Mouse (Mus musculus) urinary bladder, adult 18-20 months (tissue): ENCODE results near the gene Atp6v0d1.

ENCODE experiments used
- DNase-seq, 2 experiments: peaks; one replicate each; pipeline ENCODE4 v3.0.0; 2022; ENCODE audit warnings: low spot score in 2 of 2, mixed read lengths in 2 of 2

Atp6v0d1 gene

DNA sequence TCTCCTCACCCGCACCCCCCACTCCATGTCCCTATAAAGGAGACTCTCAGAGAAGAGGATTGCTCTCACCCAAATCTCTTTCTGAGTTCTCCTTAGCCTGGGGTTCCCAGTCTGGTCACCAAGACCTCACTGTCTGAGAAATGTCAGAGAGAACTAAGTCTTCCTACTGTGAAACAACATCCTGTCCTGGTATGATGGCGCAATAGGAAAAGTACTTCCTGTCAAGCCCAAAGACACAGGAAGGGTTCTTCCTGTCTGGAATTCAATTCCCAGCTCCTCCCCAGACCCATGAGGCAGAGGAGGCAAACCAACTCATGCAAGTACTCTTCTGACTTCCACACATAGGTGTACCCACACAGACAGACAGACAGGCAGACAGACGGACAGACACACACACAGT is 61.2 kb downstream of the Atp6v0d1 start:
- no peak for DNase-seq

DNA sequence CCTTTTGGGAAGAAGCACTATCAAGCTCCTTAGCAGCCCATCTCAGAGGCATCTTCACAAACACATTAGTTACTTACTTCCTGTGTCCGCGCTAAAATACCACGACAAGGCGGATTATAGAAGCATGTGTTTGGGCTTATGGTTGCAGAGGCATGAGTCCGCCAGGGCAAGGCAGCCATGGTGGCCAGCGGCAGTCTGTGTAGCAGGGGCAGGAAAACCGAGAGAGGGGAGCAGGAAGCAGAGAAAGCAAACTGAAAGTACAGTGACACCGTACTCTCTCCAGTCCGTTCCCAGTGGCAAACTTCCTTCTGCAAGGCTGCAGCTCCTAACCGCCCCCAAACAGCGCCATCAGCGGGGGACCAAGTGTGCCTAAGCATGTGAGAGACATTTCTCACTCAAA is 66.1 kb downstream of the Atp6v0d1 start:
- no peak for DNase-seq

DNA sequence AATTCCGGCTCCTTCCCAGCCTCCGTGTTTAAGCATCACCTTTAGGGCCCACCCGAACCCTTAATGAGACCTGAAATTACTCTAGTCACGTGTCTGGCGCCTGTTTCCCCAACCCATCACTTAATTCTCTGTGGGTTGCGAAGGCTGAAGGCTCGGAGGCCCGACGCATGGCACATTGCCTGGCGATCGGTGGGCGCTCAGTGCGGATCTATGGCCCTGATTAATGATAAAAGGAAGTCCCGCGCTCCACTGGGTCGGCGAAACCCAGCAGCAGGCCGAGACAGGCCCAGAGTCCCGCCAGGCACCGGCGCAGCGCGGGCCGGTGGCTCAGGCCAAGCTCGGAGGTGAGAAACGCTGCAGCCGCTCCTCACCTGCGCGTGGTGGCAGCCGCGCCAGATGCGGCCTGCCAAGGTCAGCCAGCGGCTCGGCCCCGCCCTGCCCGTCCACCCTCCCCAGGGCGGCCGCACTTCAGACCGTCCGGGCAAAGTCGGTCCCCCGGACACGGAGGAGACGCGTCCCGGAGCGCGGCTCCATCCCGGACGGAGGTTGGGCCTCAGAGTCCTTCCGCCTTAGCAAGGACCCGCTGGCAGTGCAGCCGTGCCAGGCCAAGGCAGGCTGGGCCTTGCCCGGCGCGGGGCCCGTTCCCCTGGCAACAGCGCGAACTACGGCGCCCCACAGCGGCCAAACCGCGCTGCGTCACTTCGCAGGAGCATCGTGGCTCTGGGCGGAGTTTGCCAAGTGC is 69.2 kb downstream of the Atp6v0d1 start, which contains the start of gene Zdhhc1:
Gene Zdhhc1 (minus strand): TSS at position 464 of the 742 bp plus-strand sequence.
- DNase-seq: peak; percentile 86 to 92

DNA sequence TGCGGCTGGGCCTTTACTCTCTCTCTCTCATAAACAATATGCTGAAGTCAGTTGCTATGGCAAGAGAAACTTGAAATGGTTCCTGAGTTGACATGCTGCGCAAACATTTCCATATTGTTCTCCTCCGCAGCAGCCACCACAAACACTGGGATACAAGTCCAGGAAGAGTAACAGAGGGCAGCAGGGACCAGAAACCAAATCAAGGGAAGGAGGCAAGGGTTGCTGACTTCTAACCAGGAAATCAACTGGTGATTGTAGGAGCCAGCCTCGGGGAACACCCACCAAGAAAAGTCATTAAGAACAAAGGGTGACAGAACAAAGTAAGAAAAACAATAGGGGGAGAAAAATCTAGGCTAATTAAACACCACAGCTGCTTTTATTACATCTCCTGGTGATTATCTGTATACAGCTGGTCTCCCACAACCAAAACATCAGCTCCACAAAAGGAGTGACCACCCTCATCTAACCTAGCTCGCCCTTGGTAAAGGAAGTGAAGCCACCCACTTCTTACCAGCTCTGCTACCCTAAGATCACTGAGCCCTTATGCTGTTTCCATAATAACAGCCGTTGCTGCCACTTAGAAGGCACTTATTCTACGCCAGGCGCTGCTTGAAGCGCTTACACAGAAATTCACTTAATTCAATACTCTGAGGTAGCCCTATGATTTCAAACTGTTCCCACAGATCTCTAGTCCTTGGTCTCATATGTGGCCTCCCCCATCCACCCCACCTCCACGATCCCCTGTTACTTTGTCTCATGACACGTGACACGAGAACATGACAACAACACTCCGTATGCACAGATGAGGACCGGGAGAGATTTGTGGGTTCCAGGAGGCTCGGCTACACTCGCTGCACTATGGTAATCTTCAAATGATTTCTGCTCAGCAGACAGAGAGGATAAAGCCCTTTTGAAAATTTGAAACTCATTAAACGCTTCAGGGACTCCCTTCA is 70.2 kb downstream of the Atp6v0d1 start:
- DNase-seq: no peak

DNA sequence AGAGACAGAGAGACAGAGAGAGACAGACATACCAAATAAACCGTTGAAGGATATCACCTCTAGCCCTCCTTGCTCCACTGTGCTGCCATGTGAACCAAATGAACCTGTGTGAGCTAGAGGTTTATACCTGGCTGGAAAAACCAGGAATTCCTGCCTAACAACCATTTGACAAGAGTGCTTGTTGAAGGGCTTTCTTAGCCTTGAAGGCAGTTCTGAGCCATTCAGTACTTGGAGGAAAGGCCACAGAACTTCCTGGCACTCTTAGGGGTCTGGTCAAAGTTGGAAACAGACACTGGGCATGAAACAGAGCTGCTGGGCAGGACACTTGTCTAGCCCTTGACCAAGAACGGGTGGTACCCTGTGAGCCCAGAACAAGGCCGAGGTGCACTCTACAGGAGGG is 71.3 kb downstream of the Atp6v0d1 start:
- DNase-seq: no peak

DNA sequence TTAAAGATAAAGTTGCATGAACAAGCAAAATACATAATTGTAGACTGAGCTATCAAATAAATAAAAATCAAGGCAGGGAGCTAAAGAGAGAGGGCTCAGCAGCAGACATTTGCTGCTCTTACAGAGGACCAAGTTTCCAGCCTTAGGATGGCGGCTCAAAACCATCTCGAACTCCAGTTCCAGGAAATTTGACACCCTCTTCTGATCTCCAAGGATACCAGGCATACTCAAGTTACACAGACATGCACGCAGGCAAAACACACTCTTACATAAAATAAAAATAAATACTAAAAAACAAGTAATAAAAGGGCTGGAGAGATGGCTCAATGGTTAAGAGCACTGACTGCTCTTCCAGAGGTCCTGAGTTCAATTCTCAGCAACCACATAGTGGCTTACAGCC is 72.4 kb downstream of the Atp6v0d1 start:
- no peak for DNase-seq

DNA sequence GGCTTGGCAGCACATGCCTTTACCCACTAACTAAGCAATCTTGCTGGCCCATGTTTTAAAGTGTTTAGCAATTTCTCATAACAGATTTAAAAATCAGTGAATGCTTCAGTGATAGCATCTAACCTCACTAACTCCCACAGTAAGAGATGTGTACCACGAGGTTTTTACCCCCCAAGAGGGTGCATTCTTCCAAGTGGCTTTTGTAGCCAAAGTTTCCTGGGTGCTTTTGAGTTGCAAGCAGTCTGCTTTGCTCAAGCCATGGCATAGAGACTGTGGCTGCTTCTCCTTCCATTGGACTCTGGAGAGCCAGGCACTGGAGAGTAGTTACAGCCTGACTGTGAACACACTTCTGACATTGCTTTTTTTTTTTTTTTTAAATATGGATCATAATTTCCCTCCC is 76.6 kb downstream of the Atp6v0d1 start:
- no peak for DNase-seq

DNA sequence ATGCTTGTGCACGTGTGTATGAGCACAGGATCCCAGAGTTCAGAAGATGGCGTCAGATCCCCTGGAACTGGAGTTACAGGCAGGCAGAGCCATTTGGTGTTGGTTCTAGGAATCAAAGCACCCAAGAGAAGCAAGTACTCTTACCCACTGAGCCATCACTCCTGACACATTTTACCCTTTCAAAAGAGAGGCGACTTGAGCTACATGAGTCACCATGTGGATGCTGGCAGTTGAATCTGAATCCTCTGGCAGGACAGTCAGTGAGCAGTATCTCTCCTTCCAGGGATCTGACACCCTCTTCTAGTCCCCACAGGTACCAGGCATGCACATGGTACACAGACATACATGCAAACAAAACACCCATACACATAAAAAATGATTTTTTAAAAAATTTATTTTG is 77.8 kb downstream of the Atp6v0d1 start:
- DNase-seq: no peak

DNA sequence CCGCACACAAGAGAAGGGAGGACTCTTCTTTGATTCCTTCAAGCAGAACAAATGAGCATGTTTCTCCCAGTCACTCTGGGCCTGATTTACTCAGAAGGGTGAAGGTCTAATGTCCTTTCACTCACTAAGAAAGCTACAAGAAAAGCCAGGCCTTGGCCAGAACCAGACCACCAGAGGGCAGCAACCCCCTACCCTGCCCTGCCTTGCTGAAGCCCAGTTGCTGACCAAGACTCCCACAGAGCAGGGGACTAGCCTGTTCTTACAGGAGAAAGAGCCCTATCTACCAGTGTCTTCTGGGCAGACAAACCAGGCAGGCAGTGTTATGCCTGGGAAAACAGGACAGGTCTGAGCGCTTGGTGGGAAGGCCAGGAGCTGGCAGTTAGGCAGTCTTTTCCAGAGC is 81.5 kb downstream of the Atp6v0d1 start:
- peak in 1 of 2 experiments; percentile 39 for DNase-seq

DNA sequence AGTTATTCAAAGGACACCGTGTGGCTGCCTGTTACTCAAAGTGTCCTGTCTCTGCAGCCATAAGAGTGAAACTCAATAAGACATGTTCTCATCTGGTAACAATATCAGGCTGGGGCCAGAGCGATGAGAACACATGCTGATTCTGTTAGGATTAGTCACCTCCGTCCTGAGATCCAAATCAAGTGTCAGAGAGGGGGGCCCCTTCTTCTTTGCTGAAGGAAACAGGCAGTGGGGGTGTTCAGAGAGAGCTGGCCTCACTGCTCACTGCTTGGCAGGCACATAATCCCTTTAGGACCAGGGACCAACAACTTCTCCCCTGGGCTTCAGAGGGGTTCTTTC is 81.8 kb downstream of the Atp6v0d1 start:
- DNase-seq: no peak

DNA sequence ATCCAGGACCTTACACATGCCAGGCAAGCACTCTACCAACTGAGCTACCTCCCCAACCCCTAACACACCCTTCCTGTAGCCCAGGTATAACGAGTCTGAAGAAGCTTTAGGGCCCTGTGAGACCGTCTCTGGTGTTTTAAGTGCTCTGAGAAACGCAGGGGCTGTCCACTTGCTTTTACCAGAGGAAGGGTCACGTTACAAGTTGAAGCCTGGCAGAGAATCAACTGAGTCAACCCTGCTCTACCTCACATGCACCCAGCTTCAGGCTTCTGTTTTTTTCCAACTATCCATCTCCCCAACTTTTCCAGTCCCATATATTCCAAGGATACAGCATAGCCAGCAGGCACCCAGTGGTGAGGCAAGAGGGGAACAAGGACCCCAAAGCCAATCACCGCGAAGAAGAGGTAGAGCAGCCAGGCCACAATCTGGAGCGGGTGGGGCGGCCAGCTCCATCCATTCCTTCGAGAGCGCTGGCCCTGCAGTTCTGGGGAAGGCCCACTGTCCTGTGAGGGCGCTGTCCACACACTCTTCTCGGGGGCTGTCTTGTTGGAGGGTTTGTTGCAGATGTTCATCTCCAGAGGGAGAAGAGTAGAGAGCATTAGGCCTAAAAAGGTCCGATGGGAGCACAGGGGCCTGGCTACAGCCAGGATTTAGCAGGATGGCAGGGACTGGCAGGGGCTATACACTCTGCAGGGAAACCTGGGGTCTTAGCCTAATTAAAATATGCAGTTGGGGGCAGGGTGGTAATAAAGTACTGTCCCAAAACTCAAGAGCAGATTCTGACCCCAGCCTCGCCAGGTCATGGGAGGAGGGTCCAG is 82.4 kb downstream of the Atp6v0d1 start:
- peak in 1 of 2 experiments; percentile 37 for DNase-seq

DNA sequence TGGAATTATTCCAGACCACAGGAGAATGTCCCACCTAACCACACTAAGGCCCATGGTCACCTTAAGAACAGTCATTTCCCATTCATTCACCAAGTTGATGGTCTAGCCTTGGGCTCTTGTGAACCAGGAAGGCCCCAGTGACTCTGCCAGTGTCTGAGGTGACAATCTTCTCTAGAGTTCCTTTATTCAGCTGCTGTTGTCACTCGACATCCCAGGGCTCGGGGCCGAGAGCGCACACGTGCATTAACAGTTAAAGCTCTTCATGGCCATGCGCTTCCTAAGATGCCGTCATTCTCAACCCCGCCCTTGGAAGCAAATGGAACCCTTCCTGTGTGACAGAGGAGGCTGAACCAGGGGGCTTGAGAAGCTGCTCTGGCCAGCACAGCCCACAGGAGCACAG is 83.7 kb downstream of the Atp6v0d1 start:
- no peak for DNase-seq

DNA sequence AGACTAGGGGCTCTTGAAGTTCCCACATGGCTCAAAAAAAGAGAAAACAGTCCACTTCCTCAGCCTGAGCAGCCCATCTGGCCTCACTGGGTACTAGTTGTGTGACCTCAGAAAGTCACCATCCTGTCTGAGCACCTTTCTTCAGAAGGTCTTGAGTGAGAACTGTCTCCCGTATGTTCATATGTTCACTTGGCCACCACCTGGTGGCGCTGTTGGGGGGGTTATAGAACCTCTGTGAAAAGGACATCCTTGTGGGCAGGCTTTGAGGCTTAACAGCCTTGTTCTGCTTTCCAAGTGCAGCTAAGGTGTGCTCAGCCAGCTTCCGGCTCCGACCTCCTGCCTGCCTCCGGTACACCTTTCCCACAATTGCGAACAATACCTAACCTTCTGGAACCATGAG is 84.4 kb downstream of the Atp6v0d1 start:
- DNase-seq: no peak

DNA sequence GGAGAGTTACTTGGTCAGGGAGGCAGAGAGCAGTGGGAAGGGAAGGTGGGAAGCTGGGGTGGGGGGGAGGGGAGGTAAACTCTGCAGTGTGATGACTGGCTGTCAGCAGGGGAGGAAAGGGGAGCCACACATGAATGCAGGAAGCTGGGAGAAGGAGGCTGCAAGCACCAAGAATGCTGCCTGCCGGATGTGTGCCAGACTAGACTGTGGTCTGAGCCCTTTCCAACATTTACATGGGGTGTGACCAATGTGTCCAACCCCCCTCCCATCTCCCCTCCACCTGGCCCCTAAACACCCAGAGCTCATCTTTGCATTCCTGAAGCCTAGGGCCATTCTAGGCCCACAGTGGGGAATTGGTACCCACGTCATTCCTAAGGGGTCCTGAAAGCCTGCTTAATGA is 84.8 kb downstream of the Atp6v0d1 start:
- no peak for DNase-seq

DNA sequence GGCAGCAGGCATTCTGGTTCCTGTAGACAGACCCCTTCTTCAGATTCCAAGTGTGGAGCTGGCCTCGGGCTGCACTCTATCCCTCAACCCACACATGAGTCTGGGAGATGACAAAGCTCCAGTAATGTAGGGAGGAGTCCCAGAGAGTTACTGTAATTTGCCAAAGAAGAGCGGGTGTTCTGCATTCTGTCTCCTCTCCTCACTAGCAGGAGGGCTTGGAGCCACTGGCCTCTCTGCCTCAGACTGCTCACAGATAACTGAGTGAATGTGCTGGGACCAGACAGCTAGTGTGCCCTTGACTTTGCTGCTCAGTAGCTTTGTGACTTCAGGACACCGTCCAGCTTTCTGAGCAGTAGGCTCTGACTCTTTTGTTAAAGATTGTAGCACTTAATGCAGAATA is 88.1 kb downstream of the Atp6v0d1 start:
- DNase-seq: no peak

DNA sequence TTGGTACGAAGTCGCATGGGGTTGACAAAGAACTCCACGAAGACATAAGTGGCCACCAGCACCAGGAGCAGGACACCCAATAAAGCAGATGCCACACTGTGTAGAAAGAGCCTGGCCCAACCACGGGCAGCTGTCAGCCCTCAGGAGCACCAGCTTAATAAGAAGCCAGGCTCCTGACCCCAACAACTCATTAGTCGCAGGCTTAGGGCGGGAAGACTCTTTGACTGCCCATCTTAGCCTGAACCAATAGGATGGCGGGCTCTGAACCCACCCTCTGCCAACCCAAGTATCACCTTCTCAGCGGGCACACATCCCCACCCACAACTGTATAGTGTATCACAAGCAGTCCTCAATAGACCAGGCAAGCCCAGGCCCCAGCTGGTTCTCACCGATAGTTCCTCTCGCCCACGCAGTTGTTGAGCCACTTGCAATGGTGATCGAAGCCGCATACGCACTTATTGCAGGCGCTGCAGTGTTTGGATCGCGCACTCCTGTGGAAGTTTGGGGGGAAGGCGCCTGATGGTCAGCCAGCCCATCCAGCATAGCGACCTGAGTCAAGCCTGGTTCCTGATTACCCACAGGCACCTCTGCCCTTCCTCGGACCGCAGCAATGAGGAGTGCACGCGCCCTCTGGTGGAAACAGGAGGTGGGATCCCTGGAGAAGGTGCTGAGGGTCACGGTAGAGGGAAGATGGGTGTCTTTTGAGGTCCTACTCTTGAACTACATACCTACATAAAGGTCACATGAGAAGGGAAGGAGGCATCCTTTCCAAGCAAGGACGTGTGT is 89.0 kb downstream of the Atp6v0d1 start:
- DNase-seq: no peak

DNA sequence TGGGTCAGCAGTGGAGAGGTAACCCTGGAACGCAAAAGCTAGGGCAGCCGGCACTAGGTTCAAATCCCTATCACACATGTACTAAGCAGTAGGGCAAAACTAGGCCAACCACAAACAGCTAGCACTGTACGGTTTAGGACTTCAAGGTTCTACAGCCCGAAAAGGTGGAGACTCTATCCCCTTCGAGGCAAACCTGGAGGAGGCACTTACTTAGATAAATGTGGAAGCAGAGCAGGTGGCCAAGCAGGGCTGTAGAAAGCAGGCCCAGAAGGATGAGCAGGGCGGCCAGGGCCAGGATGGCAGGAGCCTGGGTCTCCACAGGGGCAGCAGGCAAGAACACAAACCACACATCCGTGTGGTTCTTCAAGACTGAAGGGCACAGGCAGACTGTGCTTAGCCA is 89.7 kb downstream of the Atp6v0d1 start:
- no peak for DNase-seq

DNA sequence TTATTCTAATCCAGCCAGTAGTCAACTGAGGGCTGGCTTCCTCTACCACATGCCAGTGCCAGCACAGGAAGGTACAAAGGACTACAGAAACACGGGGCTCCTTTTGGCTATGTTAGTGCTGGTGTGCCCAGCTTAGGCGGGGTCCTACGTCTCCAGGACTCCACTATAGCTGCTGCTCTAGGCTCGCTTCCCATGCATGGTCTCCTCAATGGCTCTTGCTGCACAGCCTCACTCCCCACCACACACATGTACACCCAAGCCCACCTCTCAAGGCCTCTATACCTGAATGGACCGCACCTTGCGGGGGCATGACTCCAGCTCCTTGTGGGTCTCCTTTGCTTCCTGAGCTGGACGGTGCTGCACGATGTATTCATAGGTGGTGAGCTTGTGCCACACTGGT is 90.1 kb downstream of the Atp6v0d1 start:
- no peak for DNase-seq

DNA sequence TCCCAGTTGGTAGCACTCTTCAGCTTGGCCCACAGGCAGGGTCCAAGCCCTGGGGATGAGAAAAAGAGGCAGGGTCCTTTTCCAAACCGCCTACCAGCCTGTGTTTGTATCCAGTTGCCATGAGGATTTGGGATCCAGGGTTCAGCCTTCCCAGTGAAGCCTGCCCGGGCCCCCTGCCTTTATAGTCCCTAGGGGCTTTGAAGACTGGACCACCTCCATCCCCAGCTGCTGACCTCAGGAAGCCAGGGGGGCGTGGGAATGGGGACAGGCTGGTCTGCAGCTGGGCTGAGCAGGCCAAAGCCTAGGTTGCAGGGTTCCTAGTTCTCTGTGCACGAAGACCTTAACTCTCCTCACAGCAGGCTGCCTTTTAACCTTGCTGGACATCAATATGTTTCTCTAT is 90.6 kb downstream of the Atp6v0d1 start:
- DNase-seq: no peak

DNA sequence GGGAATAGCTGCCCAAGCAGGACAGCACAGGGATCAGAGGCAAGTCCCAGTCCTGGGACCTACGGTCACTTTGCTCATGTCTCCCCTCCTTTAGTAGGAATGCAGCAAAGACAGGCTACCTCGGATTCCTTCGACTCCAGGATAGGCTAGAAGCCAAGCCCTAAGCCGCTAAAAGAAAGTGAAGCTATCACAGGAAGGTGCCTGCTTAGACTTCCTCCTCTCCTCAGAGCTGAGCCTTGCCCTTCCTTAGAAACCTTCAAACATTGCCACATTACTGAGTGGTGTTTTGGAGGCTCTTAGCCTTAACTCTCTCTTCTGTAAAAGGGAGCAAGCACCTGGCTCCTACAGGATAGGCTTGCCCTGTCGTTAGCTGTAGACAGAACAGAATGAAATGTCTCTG is 91.2 kb downstream of the Atp6v0d1 start:
- DNase-seq: no peak
